Mouse (Mus musculus) kidney, adult 10 weeks (tissue): ENCODE results near the gene Ndufa11. TPM values are rescaled to one million over a fixed set of nuclear protein-coding genes. Genes with fewer than 3 reads are reported as not detected.

Source experiments
- polyA plus RNA-seq: library from polyadenylated mRNA; stranded (reverse); fragments of 350-450 nt; fragmentation: Illumina TruSeq; extraction: RNeasy Lipid Tissue Mini Kit (QIAGEN cat#74804); gene quantifications from one replicate; pipeline ENCODE4 v1.2.3, GENCODE M21; 2014; ENCODE audit warnings: low read depth, low replicate concordance

The Ndufa11 gene
- polyA plus RNA-seq = 1.5 TPM

DNA sequence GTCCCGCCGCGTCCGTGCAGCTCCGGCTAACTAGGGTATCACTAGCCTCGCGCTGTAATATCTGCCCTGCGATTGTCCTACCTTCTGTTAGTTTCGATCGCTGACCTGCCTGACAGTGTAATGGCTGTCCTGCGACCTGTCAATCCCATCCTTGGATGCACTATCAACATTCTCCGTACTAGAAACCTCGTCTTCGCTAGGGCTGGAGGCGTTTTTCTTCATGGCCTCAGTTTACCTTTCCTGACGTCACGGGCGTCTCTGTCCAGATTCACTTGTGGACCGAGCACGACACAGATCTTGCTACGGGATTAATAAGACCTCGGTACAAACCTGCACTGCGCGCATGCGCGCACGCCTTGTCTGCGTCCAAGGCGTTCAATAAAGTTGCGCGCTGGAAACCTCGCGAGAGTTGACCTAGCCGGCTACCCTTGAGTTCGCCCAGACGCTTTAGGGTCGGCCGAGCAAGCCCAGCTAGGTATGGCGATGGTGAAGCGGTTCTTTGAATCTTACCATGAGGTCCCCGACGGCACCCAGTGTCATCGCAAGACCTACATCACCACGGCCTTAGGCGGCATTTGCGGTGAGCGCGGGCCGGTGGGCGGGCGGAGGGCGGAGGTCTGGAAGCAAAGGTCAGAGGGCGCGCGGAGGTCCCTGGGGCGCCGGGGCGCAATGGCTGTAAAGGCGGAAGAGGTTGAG, at the start of gene Ndufa11, which contains the start of gene Vmac:
Ndufa11 (plus strand) TSS at position 405 of the 696 bp plus-strand sequence.
Vmac (minus strand) TSS at position 660 of the 696 bp plus-strand sequence.

DNA sequence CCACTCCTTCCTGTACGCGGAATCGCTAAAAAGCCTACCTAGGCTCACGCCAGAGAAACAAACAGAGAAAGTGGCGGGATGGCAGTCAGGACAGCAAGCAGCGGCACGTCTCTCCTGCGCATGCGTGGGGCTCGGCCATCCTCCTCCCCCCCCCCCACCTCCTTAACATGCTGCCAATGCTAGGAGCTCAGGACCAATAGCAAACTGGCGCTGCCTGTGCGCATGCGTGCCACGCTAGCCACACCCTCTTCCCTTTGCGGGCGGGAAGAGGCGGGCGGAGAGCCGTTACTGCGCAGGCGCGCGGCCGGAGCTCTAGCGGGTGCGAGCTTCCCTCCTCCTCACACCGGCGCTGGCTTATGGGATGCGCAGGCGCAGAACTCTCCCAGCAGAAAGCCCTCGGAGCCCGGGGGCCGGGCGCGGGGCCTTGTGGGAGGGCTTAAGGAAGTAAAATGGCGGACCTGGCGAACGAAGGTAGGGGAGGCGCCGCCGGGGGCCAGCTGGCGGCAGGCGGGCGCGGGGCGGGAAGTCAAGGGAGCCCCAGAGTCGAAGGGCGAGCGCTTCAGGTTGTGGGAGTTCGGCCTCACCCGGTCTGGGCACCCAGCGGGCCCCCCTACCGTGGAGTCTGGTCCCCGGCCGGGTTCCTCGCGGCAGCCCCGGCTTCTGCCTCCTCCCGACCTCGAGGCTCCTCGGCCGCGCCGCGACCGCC, 44.5 kb upstream of the Ndufa11 start, which contains the start of gene Ranbp3:
Ranbp3 (plus strand) TSS at position 354 of the 706 bp plus-strand sequence.

DNA sequence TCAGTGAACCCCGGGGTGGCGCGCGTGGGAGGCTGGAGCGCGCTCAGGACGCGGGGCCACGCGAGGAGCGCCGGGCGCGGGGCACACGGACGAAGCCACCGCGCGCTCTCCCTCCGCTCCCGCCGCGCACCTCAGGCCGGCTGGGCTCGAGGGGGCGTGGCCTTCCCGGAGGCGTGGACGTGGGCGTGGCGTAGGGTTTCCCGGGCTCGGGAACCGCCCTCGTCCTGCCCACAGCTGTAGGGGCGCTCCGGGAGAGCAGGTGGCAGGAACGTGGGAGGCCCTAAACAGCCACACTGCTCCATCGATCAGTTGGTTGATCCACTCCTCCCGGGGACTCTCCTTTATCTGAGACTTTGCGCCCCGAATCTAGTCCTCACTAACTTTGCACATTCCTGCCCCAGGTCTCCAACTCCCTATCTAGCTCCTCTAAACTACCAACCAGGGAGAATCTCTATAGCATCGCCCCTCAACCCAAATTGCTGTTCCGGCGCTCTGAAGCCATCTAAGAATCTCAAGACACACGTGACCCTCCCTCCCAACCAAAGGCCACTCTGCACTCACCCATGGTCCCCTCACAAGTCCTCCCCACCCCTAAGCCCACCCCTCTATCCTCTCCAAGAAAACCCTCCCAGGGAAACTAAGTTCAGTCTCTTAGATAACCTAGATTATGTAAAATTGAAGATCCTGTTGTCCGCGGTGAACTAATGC, 40.0 kb downstream of the Ndufa11 start, which contains the start of gene Nrtn:
Nrtn (minus strand) TSS at position 115 of the 708 bp plus-strand sequence.

DNA sequence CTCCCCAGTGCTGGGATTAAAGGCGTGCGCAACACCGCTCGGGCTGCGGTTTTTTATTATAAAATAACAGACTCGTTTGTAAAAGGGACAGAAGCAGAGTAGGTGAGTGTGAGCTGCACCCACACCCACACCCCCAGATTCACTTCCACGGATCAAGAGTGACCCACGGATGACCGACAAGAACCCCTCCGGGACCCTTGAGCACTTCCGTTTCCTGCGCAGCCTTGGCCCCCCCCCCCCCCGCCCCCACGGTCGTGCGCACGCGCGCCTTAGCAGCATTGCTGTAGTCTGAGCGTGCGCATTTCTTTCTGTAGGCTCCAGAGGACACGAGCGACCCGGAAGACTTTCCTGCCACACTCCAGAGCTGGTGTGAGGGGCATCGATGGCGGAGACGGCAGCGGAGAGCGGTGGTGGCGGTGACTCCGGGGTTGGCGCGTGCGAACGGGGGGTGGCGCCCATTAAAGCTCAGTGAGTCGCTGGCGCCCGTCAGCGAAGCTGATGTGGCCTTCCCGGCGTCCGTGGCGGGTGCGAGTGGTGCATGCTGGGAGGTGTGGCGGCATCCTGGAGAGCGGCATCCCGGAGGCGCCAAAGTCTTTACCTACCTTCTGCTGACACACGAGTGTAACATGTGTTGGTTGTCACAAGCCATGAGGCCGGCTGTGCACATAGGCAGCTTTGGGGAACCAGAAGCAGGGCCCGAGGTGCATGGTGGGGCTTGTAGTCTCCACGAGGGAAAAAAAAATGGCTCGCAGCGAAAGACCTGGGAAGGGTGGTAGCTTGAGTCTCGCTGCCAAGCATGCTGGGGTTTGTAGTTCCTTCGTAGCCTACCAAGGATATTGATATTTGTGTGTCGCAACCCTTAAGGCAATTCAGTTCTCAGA, 47.1 kb downstream of the Ndufa11 start, which contains the start of gene Dus3l:
Dus3l (plus strand) TSS at position 284 of the 881 bp plus-strand sequence.

DNA sequence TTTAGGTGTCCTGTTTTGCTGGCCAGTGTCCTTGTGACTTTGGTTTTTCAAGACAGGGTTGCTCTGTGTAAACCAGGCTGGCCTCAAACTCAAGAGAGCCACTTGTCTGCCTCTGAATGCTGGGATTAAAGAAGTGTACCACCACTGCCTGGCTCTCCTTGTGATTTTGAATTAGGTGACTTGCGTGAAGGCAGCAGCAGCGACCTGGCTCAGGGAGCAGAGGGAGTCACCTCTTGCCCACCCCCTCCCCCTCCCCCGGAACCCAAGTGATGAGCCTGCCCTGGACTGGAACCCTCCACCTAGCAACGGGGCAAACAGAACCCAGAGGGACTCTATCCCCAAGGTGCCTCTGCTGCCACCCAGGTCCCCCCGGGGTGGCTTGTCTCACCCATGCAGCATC, 52.4 kb downstream of the Ndufa11 start, which contains the start of gene Prr22:
Prr22 (plus strand) TSS at position 301 of the 400 bp plus-strand sequence.

Other genes with a start within 250 kb of the Ndufa11 start
- 0.16 TPM for gene Ptprs, start 241.3 kb upstream of the Ndufa11 start, polyA plus RNA-seq
- gene Znrf4, start 205.3 kb upstream of the Ndufa11 start, polyA plus RNA-seq = not detected
- gene Gm20219, start 163.4 kb upstream of the Ndufa11 start, polyA plus RNA-seq = not detected
- gene Safb2, start 133.2 kb upstream of the Ndufa11 start, polyA plus RNA-seq = 15.6 TPM
- gene Safb, start 132.9 kb upstream of the Ndufa11 start, polyA plus RNA-seq = 6.9 TPM
- 12.7 TPM for gene 2410015M20Rik, start 108.0 kb upstream of the Ndufa11 start, polyA plus RNA-seq
- 2.0 TPM for gene Rpl36, start 104.4 kb upstream of the Ndufa11 start, polyA plus RNA-seq
- gene Lonp1, start 90.9 kb upstream of the Ndufa11 start, polyA plus RNA-seq = 9.1 TPM
- 0.57 TPM for gene Catsperd, start 89.6 kb upstream of the Ndufa11 start, polyA plus RNA-seq
- gene Ranbp3, start 44.5 kb upstream of the Ndufa11 start, polyA plus RNA-seq = 0.53 TPM
- gene Vmac, start 255 bp downstream of the Ndufa11 start, polyA plus RNA-seq = 12.9 TPM
- gene Nrtn, start 39.8 kb downstream of the Ndufa11 start, polyA plus RNA-seq = not detected
- gene Dus3l, start 47.0 kb downstream of the Ndufa11 start, polyA plus RNA-seq = 1.3 TPM
- gene Prr22, start 52.5 kb downstream of the Ndufa11 start, polyA plus RNA-seq = not detected
- 0.12 TPM for gene Rfx2, start 113.2 kb downstream of the Ndufa11 start, polyA plus RNA-seq
- gene Acsbg2, start 156.7 kb downstream of the Ndufa11 start, polyA plus RNA-seq = not detected
- not detected for gene 1700061G19Rik, start 157.7 kb downstream of the Ndufa11 start, polyA plus RNA-seq
- gene Mllt1, start 217.6 kb downstream of the Ndufa11 start, polyA plus RNA-seq = 0.49 TPM